Mouse (Mus musculus) brown adipose tissue, adult 24 weeks (tissue): Measurements from ENCODE around the gene Sfxn3. TPM values are rescaled to one million over a fixed set of nuclear protein-coding genes. Genes with fewer than 3 reads are reported as not detected.

Source experiments
- H3K27ac ChIP-seq: fragments of 200-500 bp; replicated peaks from 2 replicates; pipeline ENCODE4 v1.5.1; 2012; ENCODE audit warnings: low read depth, mild to moderate bottlenecking, low read length
- H3K4me1 ChIP-seq: fragments of 200-500 bp; 2 replicates; pipeline ENCODE4 v1.6.1; 2012; ENCODE audit warnings: low read length, mixed read lengths; ENCODE audit not compliant: control insufficient read depth, insufficient read depth, insufficient read length
- H3K4me3 ChIP-seq: fragments of 200-500 bp; 2 replicates; pipeline ENCODE4 v1.5.1; 2012; ENCODE audit warnings: low read depth, mild to moderate bottlenecking, low read length, moderate library complexity; ENCODE audit not compliant: insufficient read depth
- polyA plus RNA-seq: library from polyadenylated mRNA; stranded (reverse); fragments of >200 nt; gene quantifications from 2 replicates; pipeline ENCODE4 v1.2.4, GENCODE M21; 2012; ENCODE audit not compliant: missing spikeins, insufficient read depth, insufficient read length

Sfxn3 gene
- polyA plus RNA-seq, 1 experiment, result 5.0 TPM

- Histone ChIP-seq H3K4me3 (peak overlapping the region; percentile 64), H3K4me1 (peaks cover 4% of the 10 kb centered on the region), H3K27ac (peak overlapping the region; percentile 92)
Measured at GRCm38 (mm10) chr19:45048644-45049365, 1.5 kb downstream of the Sfxn3 start.

- no peak overlapping the region for H3K4me3 ChIP-seq
- H3K4me1 ChIP-seq, result peaks cover 4% of the 10 kb centered on the region
- H3K27ac ChIP-seq, result no peak overlapping the region
Measured at GRCm38 (mm10) chr19:45049523-45049922, 2.2 kb downstream of the Sfxn3 start.

GRCm38 (mm10) chr19:45053451-45053850 lies 6.1 kb downstream of the Sfxn3 start:
- no peak overlapping the region for H3K4me3 ChIP-seq
- no peak overlapping the region for H3K27ac ChIP-seq
- peaks cover 3% of the 10 kb centered on the region; the same call in 1 of the 2 replicates for H3K4me1 ChIP-seq

- H3K4me3 ChIP-seq, result no peak overlapping the region
- peaks cover 3% of the 10 kb centered on the region; the same call in 1 of the 2 replicates for H3K4me1 ChIP-seq
- H3K27ac ChIP-seq, result no peak overlapping the region
Measured at GRCm38 (mm10) chr19:45054892-45055690, 7.8 kb downstream of the Sfxn3 start.

GRCm38 (mm10) chr19:45056364-45056763 lies 9.1 kb downstream of the Sfxn3 start:
- Histone ChIP-seq H3K4me3 (no peak overlapping the region), H3K4me1 (peaks cover 3% of the 10 kb centered on the region; the same call in 1 of the 2 replicates), H3K27ac (no peak overlapping the region)

- H3K4me1 ChIP-seq, result peaks cover 3% of the 10 kb centered on the region; the same call in 1 of the 2 replicates
- H3K4me3 ChIP-seq, result peak overlapping the region; percentile 77; the same call in 1 of the 2 replicates
- H3K27ac ChIP-seq, result peak overlapping the region; percentile 15; the same call in 1 of the 2 replicates
Measured at GRCm38 (mm10) chr19:45056908-45057698, 9.8 kb downstream of the Sfxn3 start.

- H3K4me3 ChIP-seq, result peak overlapping the region; percentile 77
- peaks cover 3% of the 10 kb centered on the region; the same call in 1 of the 2 replicates for H3K4me1 ChIP-seq
- H3K27ac ChIP-seq, result peak overlapping the region; percentile 92
Measured at GRCm38 (mm10) chr19:45057724-45058112, 10.4 kb downstream of the Sfxn3 start.

- Histone ChIP-seq H3K4me1 (peaks cover 3% of the 10 kb centered on the region; the same call in 1 of the 2 replicates), H3K4me3 (peak overlapping the region; percentile 77), H3K27ac (peak overlapping the region; percentile 92)
Measured at GRCm38 (mm10) chr19:45058113-45058839, 11.0 kb downstream of the Sfxn3 start.

- H3K4me3 ChIP-seq, result peak overlapping the region; percentile 60
- peak overlapping the region; percentile 89 for H3K27ac ChIP-seq
- peaks cover 3% of the 10 kb centered on the region; the same call in 1 of the 2 replicates for H3K4me1 ChIP-seq
Measured at GRCm38 (mm10) chr19:45058841-45059240, 11.5 kb downstream of the Sfxn3 start.

- no peak overlapping the region for H3K4me3 ChIP-seq
- H3K27ac ChIP-seq, result no peak overlapping the region
- no peaks in the 10 kb centered on the region for H3K4me1 ChIP-seq
Measured at GRCm38 (mm10) chr19:45063565-45064292, 16.4 kb downstream of the Sfxn3 start.

GRCm38 (mm10) chr19:45065226-45065625 lies 17.9 kb downstream of the Sfxn3 start:
- Histone ChIP-seq H3K4me3 (no peak overlapping the region), H3K27ac (no peak overlapping the region), H3K4me1 (no peaks in the 10 kb centered on the region)

- Histone ChIP-seq H3K27ac (no peak overlapping the region), H3K4me3 (no peak overlapping the region), H3K4me1 (no peaks in the 10 kb centered on the region)
Measured at GRCm38 (mm10) chr19:45067170-45067569, 19.9 kb downstream of the Sfxn3 start.

GRCm38 (mm10) chr19:45067758-45068510 lies 20.6 kb downstream of the Sfxn3 start:
- no peak overlapping the region for H3K4me3 ChIP-seq
- no peak overlapping the region for H3K27ac ChIP-seq
- no peaks in the 10 kb centered on the region for H3K4me1 ChIP-seq
